Comparison of ENCODE assay signal across 8 mouse cellular contexts in genomic region chr7:44974383-44975116, GRCm38 (mm10). TPM values are rescaled to one million over a fixed set of nuclear protein-coding genes. Genes with fewer than 3 reads are reported as not detected.
DNase-seq lines count a peak whose midpoint lies in the region; ATAC-seq and TF ChIP-seq lines count a peak whose summit lies in the region.

TSS of gene Cpt1c (minus strand) at chr7:44974851.

- DNase-seq in G1E (ENCODE audit: low spot score), result peak; percentile 55
- DNase-seq in cerebellum, adult 11-12 months, result peak; percentile 91
- peak; percentile 75 to 80 for DNase-seq in kidney, postnatal 36 days
- peak; percentile 70 for DNase-seq in liver, embryonic 13.5 days
- DNase-seq in testis, postnatal 10 days (ENCODE audit: low spot score), result peak; percentile 89

- ATAC-seq in G1E (ENCODE audit: extremely low read depth, insufficient number of reproducible peaks, low FRiP score, poor library complexity, severe bottlenecking), result peak; percentile 8; the same call in 1 of the 2 replicates
- ATAC-seq in forebrain, embryonic 13.5 days, result peak; percentile 59
- ATAC-seq in heart, embryonic 15.5 days (replicated peaks; ENCODE audit: insufficient number of reproducible peaks, insufficient read depth, low FRiP score, low read depth), result 0 out of 2 replicates have a peak, but pooled peaks have one; percentile 10
- peak; percentile 63 for ATAC-seq in liver, embryonic 13.5 days (ENCODE audit: low read depth)
- peak; percentile 48 for ATAC-seq in neural tube, embryonic 12.5 days (ENCODE audit: low FRiP score, low read depth)

- peak within 1 kb of the TSS; percentile 84 for H3K4me2 ChIP-seq in forebrain, embryonic 13.5 days
- H3K4me2 ChIP-seq in heart, embryonic 15.5 days, result peak within 1 kb of the TSS; percentile 71
- peak within 1 kb of the TSS; percentile 59 for H3K4me2 ChIP-seq in liver, embryonic 13.5 days
- peak within 1 kb of the TSS; percentile 81 for H3K4me2 ChIP-seq in neural tube, embryonic 12.5 days (replicated peaks)

- peaks cover 29% of the 10 kb centered on the region for H3K27me3 ChIP-seq in G1E (ENCODE audit: insufficient read depth, low read length)
- H3K27me3 ChIP-seq in forebrain, embryonic 13.5 days, result no peaks in the 10 kb centered on the region
- H3K27me3 ChIP-seq in heart, embryonic 15.5 days, result no peaks in the 10 kb centered on the region
- peaks cover 6% of the 10 kb centered on the region; the same call in 1 of the 2 replicates for H3K27me3 ChIP-seq in liver, embryonic 13.5 days
- no peaks in the 10 kb centered on the region for H3K27me3 ChIP-seq in neural tube, embryonic 12.5 days (replicated peaks)

- H3K27ac ChIP-seq in forebrain, embryonic 13.5 days, result peak within 1 kb of the TSS; percentile 91
- H3K27ac ChIP-seq in heart, embryonic 15.5 days, result peak within 1 kb of the TSS; percentile 57
- H3K27ac ChIP-seq in liver, embryonic 13.5 days, result peak within 1 kb of the TSS; percentile 75
- H3K27ac ChIP-seq in neural tube, embryonic 12.5 days, result peak within 1 kb of the TSS; percentile 80

- H3K9me3 ChIP-seq in G1E (replicated peaks), result no peaks in the 10 kb centered on the region
- no peaks in the 10 kb centered on the region for H3K9me3 ChIP-seq in forebrain, embryonic 13.5 days (replicated peaks)
- H3K9me3 ChIP-seq in heart, embryonic 15.5 days (replicated peaks), result no peaks in the 10 kb centered on the region
- no peaks in the 10 kb centered on the region for H3K9me3 ChIP-seq in liver, embryonic 13.5 days (replicated peaks)
- H3K9me3 ChIP-seq in neural tube, embryonic 12.5 days, result no peaks in the 10 kb centered on the region

- no peak for TF ChIP-seq CTCF in G1E (IDR thresholded peaks at IDR 0.05; ENCODE audit: low read depth, low read length)

- H3K36me3 ChIP-seq in G1E (replicated peaks), result peaks cover 47% of the 10 kb centered on the region
- H3K36me3 ChIP-seq in forebrain, embryonic 13.5 days (ENCODE audit: poor library complexity, severe bottlenecking), result peaks cover 43% of the 10 kb centered on the region
- peaks cover 36% of the 10 kb centered on the region for H3K36me3 ChIP-seq in heart, embryonic 15.5 days
- peaks cover 42% of the 10 kb centered on the region for H3K36me3 ChIP-seq in liver, embryonic 13.5 days
- H3K36me3 ChIP-seq in neural tube, embryonic 12.5 days, result peaks cover 40% of the 10 kb centered on the region

- H3K4me3 ChIP-seq in G1E (ENCODE audit: low read depth, low read length), result peak within 1 kb of the TSS; percentile 56; the same call in 1 of the 2 replicates
- peak within 1 kb of the TSS; percentile 51 for H3K4me3 ChIP-seq in forebrain, embryonic 13.5 days
- peak within 1 kb of the TSS; percentile 54 for H3K4me3 ChIP-seq in heart, embryonic 15.5 days
- peak within 1 kb of the TSS; percentile 36 for H3K4me3 ChIP-seq in liver, embryonic 13.5 days (replicated peaks)
- peak within 1 kb of the TSS; percentile 46 for H3K4me3 ChIP-seq in neural tube, embryonic 12.5 days

- peaks cover 63% of the 10 kb centered on the region for H3K4me1 ChIP-seq in G1E (ENCODE audit: insufficient read depth, low read depth, low read length)
- peaks cover 34% of the 10 kb centered on the region for H3K4me1 ChIP-seq in forebrain, embryonic 13.5 days
- H3K4me1 ChIP-seq in heart, embryonic 15.5 days (replicated peaks), result peaks cover 20% of the 10 kb centered on the region
- peaks cover 51% of the 10 kb centered on the region for H3K4me1 ChIP-seq in liver, embryonic 13.5 days (replicated peaks)
- peaks cover 32% of the 10 kb centered on the region for H3K4me1 ChIP-seq in neural tube, embryonic 12.5 days

- H3K9ac ChIP-seq in forebrain, embryonic 13.5 days, result peak within 1 kb of the TSS; percentile 71
- peak within 1 kb of the TSS; percentile 43 for H3K9ac ChIP-seq in heart, embryonic 15.5 days
- H3K9ac ChIP-seq in liver, embryonic 13.5 days, result peak within 1 kb of the TSS; percentile 51; the same call in 1 of the 2 replicates
- peak within 1 kb of the TSS; percentile 64 for H3K9ac ChIP-seq in neural tube, embryonic 12.5 days

- WGBS in forebrain, embryonic 13.5 days, result under 1% methylated on average over 22 of the region's 22 CpGs
- 3% methylated on average over 22 of the region's 22 CpGs for WGBS in heart, embryonic 15.5 days
- WGBS in liver, embryonic 13.5 days (ENCODE audit: insufficient replicate concordance), result 3% methylated on average over 22 of the region's 22 CpGs
- 2% methylated on average over 22 of the region's 22 CpGs for WGBS in neural tube, embryonic 12.5 days

RNA-seq across cellular contexts. Expression of gene Cpt1c, which starts in this region (rescaled TPM):
- total RNA-seq in G1E (2014; fragmentation: Nextera tagmentation), result 0.53 and 2.4 TPM in 2 replicates
- 0.11 and 0.23 TPM in 2 replicates for total RNA-seq in G1E (2017)
- 0.28 and 0.33 TPM in 2 replicates for polyA plus RNA-seq in G1E (2012)
- polyA plus RNA-seq in forebrain, embryonic 13.5 days (2015; fragmentation: Nextera tagmentation; extraction: Ambion mirVana), result 40.2 and 43.1 TPM in 2 replicates
- polyA plus RNA-seq in heart, embryonic 15.5 days (2015; fragmentation: Nextera tagmentation; extraction: Ambion mirVana), result 9.0 and 12.2 TPM in 2 replicates
- polyA plus RNA-seq in liver, embryonic 13.5 days (2015; fragmentation: Nextera tagmentation; extraction: Ambion mirVana), result 1.9 and 2.3 TPM in 2 replicates
- 39.7 and 44.1 TPM in 2 replicates for polyA plus RNA-seq in neural tube, embryonic 12.5 days (2016; fragmentation: Nextera tagmentation; extraction: Ambion mirVana)

Comparison
In these comparisons a context has a peak if more than half of its experiments do, and no peak if none do; other contexts are left out.
1. Peak in every context shown above with its lines: DNase-seq, ATAC-seq, H3K4me3 ChIP-seq and H3K27ac ChIP-seq.
2. ATAC-seq: peak in every context shown above with its lines; median percentile 63 in liver, embryonic 13.5 days; 59 in forebrain, embryonic 13.5 days; 48 in neural tube, embryonic 12.5 days; 10 in heart, embryonic 15.5 days; 8 in G1E.